Mouse (Mus musculus) forebrain, postnatal 0 days (tissue): ENCODE measurements around the gene Tnks2. TPM values are rescaled to one million over a fixed set of nuclear protein-coding genes. Genes with fewer than 3 reads are reported as not detected.
A peak's percentile ranks its signal among the peaks of the same experiment; 100 is the strongest.

Experiments
- ATAC-seq: fragments of 200-750 bp; cut with Nextera tagmentation; 2 replicates; pipeline ENCODE4 v1.8.0; 2017; ENCODE audit warnings: mild to moderate bottlenecking, moderate library complexity
- DNase-seq: peaks from one replicate; pipeline ENCODE4 v3.0.0-alpha.2; 2015
- H3K27ac ChIP-seq: fragments of 300-500 bp; sonication (generic); 2 replicates; pipeline ENCODE4 v1.5.1; 2014; ENCODE audit warnings: low read depth, mild to moderate bottlenecking, antibody characterized with exemption, low read length, moderate library complexity, mixed read lengths
- H3K27me3 ChIP-seq: fragments of 300-500 bp; sonication (generic); 2 replicates; pipeline ENCODE4 v1.6.1; 2014; ENCODE audit warnings: mild to moderate bottlenecking, low read length, mixed read lengths; ENCODE audit not compliant: insufficient read depth
- H3K36me3 ChIP-seq: fragments of 300-500 bp; sonication (generic); 2 replicates; pipeline ENCODE4 v1.6.1; 2014; ENCODE audit warnings: mild to moderate bottlenecking, moderate library complexity; ENCODE audit not compliant: insufficient read depth
- H3K4me1 ChIP-seq: fragments of 300-500 bp; sonication (generic); 2 replicates; pipeline ENCODE4 v1.6.1; 2014; ENCODE audit warnings: antibody characterized with exemption; ENCODE audit not compliant: insufficient read depth
- H3K4me2 ChIP-seq: fragments of 300-500 bp; sonication (generic); 2 replicates; pipeline ENCODE4 v1.6.1; 2014; ENCODE audit warnings: low read depth, mild to moderate bottlenecking, moderate library complexity
- H3K4me3 ChIP-seq: fragments of 300-500 bp; sonication (generic); 2 replicates; pipeline ENCODE4 v1.5.1; 2014; ENCODE audit warnings: low read depth, low read length, mixed read lengths
- H3K9ac ChIP-seq: fragments of 300-500 bp; sonication (generic); 2 replicates; pipeline ENCODE4 v1.6.1; 2014; ENCODE audit warnings: mild to moderate bottlenecking
- H3K9me3 ChIP-seq: fragments of 300-500 bp; sonication (generic); 2 replicates; pipeline ENCODE4 v1.6.1; 2016; ENCODE audit warnings: low read length
- CTCF ChIP-seq: sonication (generic); IDR thresholded peaks from 2 replicates; pipeline ENCODE4 v1.5.1; 2016; ENCODE audit warnings: antibody characterized with exemption, control low read depth, low read depth
- WGBS: fragments of 180-500 bp; shearing (Covaris S2); extraction: QIAGEN DNeasy Blood & Tissue Kit; methylation state at CpG from one replicate; pipeline ENCODE4 v1.1.7; 2014; 5-methylcytosine and 5-hydroxymethylcytosine counted together
- polyA plus RNA-seq: library from polyadenylated mRNA; unstranded; fragments of >200 nt; fragmentation: Nextera tagmentation; extraction: Ambion mirVana; gene quantifications from 2 replicates; pipeline ENCODE4 v1.2.1, GENCODE M21; 2015
- total RNA-seq: library from RNA; depleted of rRNA; stranded (reverse); fragments of >200 nt; gene quantifications from 2 replicates; pipeline ENCODE4 v1.2.3, GENCODE M21; 2014; rRNA removed

Gene Tnks2
- 175 and 182 TPM in 2 replicates for total RNA-seq
- 16.8 and 24.3 TPM in 2 replicates for polyA plus RNA-seq

DNA sequence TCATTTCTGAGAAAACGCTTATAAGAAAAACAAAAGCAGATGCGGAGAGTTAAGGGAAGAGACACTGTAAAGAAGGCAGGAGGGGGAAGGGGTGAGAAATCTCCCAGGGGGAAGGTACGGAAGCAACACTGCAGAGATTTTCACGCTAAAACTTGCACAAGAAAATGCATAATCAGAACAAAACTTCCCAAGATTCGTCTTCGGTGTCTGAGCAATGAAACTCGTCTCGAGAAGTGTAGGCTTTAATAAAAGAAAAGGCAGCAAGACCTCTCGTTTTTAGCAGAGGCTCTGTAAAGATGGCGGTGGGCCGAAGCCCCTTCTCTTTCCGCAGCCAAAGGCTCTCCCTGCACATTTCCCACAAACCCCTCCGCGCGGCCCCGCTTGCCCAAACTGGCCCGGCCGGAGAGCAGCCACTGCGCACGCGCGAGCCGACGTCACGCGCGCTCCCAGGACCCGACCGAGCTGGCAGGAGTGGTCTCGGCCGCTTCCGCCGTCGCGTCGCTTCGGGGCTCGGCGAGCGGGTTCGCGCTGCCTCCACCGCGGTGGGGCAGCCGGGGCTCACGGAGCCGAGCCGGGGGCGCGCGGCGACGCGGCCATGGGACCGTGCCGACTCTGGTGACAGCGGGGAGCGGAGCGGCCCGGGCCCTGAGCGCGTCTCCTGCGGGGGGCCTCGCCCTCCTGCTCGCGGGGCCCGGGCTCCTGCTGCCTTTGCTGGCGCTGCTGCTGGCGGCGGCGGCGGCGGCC is at the start of gene Tnks2:
TSS of gene Tnks2 (plus strand) at position 445 of the 744 bp plus-strand sequence.
- ATAC-seq, result peak; percentile 96
- no peak for TF ChIP-seq CTCF

DNA sequence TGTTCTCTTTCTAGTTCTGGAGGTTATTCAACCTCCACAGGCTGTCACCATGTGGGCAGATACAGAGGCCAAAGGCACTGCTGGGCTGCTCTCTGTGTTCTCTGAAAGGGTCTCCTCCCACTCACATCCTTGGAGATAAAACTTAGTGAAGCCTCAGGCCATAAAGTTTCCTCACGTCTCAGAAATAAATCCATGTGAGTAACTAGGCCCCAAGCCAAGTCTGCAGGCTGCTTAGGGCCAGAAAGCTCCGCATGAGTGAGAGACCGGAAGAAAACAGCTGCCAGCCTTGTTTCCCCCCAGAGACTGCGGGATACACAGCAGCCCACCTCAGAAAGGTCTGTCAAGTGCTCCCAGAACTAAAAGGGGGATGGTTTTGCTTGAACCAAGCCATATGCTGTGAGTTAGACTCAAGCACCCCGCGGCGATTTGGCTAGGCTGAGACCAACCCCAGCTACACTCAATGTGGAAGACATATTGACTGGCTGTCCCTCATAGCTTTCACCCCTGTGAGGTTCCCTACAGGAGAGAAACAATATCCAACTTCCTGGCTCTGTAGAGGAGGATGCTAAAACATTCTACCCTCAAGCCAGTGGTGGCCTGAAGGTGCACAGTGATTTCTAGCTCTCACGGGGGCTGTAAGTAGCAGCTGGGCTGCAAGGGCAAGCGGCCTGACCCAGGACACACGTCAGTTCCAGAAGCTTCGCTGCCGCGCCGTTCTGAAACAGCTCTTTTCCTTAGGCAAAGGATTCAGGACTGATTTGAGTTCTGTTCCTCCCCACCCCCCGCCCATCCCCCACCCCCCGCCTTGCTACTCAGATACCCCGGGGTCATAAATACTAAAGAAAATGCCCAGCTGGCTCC is 43.9 kb upstream of the Tnks2 start:
- ATAC-seq (no peak), DNase-seq (no peak)
- TF ChIP-seq CTCF, result no peak
- no peak overlapping the region for H3K4me2 ChIP-seq
- no peaks in the 10 kb centered on the region for H3K27me3 ChIP-seq
- no peaks in the 10 kb centered on the region for H3K36me3 ChIP-seq
- H3K27ac ChIP-seq, result no peak overlapping the region
- H3K4me3 ChIP-seq, result no peak overlapping the region
- WGBS, result 82% methylated on average over 17 of the region's 17 CpGs
- H3K9me3 ChIP-seq, result no peaks in the 10 kb centered on the region
- H3K4me1 ChIP-seq, result no peaks in the 10 kb centered on the region
- no peak overlapping the region for H3K9ac ChIP-seq

More for the DNA sequence above, at the start of gene Tnks2:
- H3K4me2 ChIP-seq, result peak within 1 kb of the TSS; percentile 70
- H3K4me1 ChIP-seq, result peaks cover 12% of the 10 kb centered on the region
- peak; percentile 97 for DNase-seq
- H3K9me3 ChIP-seq, result no peaks in the 10 kb centered on the region
- peak within 1 kb of the TSS; percentile 98 for H3K4me3 ChIP-seq
- peak within 1 kb of the TSS; percentile 93 for H3K27ac ChIP-seq
- 3% methylated on average over 71 of the region's 73 CpGs for WGBS
- peak within 1 kb of the TSS; percentile 90 for H3K9ac ChIP-seq
- no peaks in the 10 kb centered on the region for H3K36me3 ChIP-seq
- no peaks in the 10 kb centered on the region for H3K27me3 ChIP-seq

DNA sequence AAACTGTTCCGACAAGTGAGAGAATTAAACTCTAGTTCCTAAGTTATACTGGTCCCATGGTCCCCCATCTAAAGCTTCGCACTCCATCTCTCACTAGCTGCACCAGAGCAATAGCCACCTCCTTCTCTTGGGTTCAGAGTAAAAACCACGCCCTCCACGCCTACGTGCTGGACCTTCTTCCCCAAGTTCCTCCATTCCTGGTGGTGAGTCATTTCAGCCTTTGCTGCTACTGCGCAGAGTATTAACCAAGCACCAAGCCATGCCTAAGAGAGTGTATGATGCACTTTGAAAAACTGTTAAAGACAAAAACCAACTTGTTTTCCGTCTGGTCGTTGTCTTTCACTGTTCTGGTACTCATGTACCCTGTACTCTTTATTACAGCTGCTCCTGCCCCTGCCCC is 41.4 kb upstream of the Tnks2 start:
- no peaks in the 10 kb centered on the region for H3K27me3 ChIP-seq
- H3K9ac ChIP-seq, result no peak overlapping the region
- no peak for TF ChIP-seq CTCF
- H3K4me3 ChIP-seq, result no peak overlapping the region
- no peak for ATAC-seq
- H3K4me2 ChIP-seq, result no peak overlapping the region
- 90% methylated on average over 8 of the region's 8 CpGs for WGBS
- DNase-seq, result no peak
- H3K36me3 ChIP-seq, result no peaks in the 10 kb centered on the region
- no peaks in the 10 kb centered on the region for H3K4me1 ChIP-seq
- no peaks in the 10 kb centered on the region for H3K9me3 ChIP-seq
- no peak overlapping the region for H3K27ac ChIP-seq

DNA sequence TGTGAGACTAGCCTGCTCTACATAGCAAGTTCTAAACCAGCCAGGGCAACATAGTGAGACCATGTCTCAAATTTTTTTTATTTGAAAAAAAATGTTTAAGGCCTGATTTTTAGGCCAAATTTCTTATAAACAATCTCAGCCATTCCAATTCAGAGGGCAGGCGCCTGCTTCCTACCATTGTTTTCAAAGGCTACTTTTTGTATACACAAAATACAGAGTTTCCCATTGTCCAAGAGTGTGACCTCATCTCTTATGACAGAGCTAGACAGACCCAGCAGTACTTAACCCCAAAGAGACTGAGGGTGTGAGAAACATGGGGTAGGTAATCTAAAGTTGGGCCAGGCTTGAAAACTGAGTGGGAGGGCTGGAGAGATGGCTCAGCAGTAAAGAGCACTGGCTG is 40.6 kb upstream of the Tnks2 start:
- ATAC-seq (no peak), DNase-seq (no peak)
- no peak overlapping the region for H3K27ac ChIP-seq
- 49% methylated on average over 1 of the region's 1 CpGs for WGBS
- H3K36me3 ChIP-seq, result no peaks in the 10 kb centered on the region
- no peak overlapping the region for H3K4me2 ChIP-seq
- no peaks in the 10 kb centered on the region for H3K9me3 ChIP-seq
- H3K4me3 ChIP-seq, result no peak overlapping the region
- H3K4me1 ChIP-seq, result no peaks in the 10 kb centered on the region
- no peak overlapping the region for H3K9ac ChIP-seq
- no peak for TF ChIP-seq CTCF
- no peaks in the 10 kb centered on the region for H3K27me3 ChIP-seq

DNA sequence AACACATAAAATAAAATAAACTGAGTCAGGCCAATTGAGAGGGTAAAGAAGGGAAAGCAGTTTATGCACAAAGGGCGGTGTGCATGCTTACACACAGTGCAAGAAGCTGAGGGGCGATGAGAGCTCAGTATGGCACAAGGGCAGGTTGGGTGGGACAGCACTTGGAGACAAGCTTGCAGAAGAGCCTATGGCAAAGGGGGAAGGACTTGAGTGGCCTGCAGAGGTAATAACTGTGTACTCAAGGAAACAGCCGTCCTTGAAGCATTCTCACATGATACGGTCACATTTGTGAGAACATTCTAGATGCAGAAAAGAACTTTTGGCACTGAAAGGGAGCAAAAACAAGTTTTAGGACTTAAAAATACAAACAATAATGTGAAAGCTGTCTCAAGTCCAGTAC is 40.0 kb upstream of the Tnks2 start:
- H3K9ac ChIP-seq, result no peak overlapping the region
- WGBS, result 93% methylated on average over 4 of the region's 4 CpGs
- no peak for ATAC-seq

DNA sequence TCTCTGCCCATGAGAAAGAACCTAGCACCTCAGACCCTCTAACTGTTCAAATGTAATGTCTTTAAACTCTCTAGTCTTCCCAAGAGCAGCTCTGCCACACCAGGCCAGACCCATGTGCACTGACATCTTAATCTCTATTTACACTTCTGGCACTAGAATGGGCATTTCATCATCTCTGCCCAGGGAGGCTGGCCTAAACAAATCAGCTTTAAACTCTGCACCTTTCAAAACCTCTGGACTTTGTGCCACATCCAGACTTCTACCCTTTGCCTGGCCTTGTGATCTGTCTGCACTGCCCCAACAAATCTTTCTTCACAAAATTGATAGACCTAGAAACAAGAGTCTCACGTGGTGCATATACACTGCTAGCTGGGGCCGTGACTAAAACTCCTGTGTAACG is 38.8 kb upstream of the Tnks2 start:
- Histone ChIP-seq H3K4me1 (no peaks in the 10 kb centered on the region), H3K27me3 (no peaks in the 10 kb centered on the region), H3K9me3 (no peaks in the 10 kb centered on the region), H3K27ac (no peak overlapping the region), H3K4me2 (no peak overlapping the region), H3K4me3 (no peak overlapping the region), H3K9ac (no peak overlapping the region), H3K36me3 (no peaks in the 10 kb centered on the region)
- WGBS, result 87% methylated on average over 3 of the region's 3 CpGs
- no peak for TF ChIP-seq CTCF
- no peak for DNase-seq
- no peak for ATAC-seq

More for the DNA sequence above, 40.0 kb upstream of the Tnks2 start:
- H3K4me1 ChIP-seq, result no peaks in the 10 kb centered on the region
- no peaks in the 10 kb centered on the region for H3K36me3 ChIP-seq
- no peak for DNase-seq
- no peaks in the 10 kb centered on the region for H3K27me3 ChIP-seq
- H3K27ac ChIP-seq, result no peak overlapping the region
- TF ChIP-seq CTCF, result no peak
- H3K4me3 ChIP-seq, result no peak overlapping the region
- no peaks in the 10 kb centered on the region for H3K9me3 ChIP-seq
- no peak overlapping the region for H3K4me2 ChIP-seq

DNA sequence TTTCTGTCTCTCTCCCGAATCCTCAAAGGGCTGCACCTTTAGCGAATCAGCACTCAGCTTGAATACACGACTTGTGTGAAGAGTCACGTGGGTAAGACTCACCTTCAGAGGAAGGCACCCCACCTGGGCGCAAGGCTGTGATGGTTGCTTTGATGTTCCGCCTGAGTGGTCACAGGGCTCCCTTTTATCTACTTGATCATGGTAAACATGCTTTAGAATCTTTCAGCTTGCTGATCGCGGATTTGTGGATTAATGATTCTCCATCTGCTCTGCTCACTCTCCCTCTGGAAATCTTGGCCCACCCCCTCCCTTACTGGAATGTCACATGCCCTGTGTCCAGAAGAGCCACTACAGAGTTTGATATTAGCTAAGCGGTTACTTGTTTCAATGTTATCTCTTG is 37.1 kb upstream of the Tnks2 start:
- Histone ChIP-seq H3K9ac (no peak overlapping the region), H3K4me2 (no peak overlapping the region), H3K36me3 (no peaks in the 10 kb centered on the region), H3K9me3 (no peaks in the 10 kb centered on the region), H3K4me1 (no peaks in the 10 kb centered on the region), H3K4me3 (no peak overlapping the region), H3K27me3 (no peaks in the 10 kb centered on the region), H3K27ac (no peak overlapping the region)
- DNase-seq (no peak), ATAC-seq (no peak)
- 84% methylated on average over 9 of the region's 9 CpGs for WGBS
- no peak for TF ChIP-seq CTCF
